Mouse (Mus musculus) bone marrow, adult 2 months (tissue): Measurements from ENCODE around the gene Pipox. TPM values are rescaled to one million over a fixed set of nuclear protein-coding genes. Genes with fewer than 3 reads are reported as not detected.

Source experiments
- H3K27ac ChIP-seq: fragments of 200-500 bp; 2 replicates; pipeline ENCODE4 v1.5.1; 2012; ENCODE audit warnings: low read depth, mild to moderate bottlenecking, control low read depth, inconsistent platforms, low read length; ENCODE audit not compliant: control insufficient read depth, poor library complexity, insufficient read depth
- H3K4me1 ChIP-seq: fragments of 200-500 bp; 2 replicates; pipeline ENCODE4 v1.6.1; 2011; ENCODE audit warnings: low read length; ENCODE audit not compliant: control insufficient read depth, insufficient read depth
- H3K4me3 ChIP-seq: fragments of 200-500 bp; replicated peaks from 2 replicates; pipeline ENCODE3; 2011; ENCODE audit warnings: mild to moderate bottlenecking, low read depth, low read length, control low read depth; ENCODE audit not compliant: control insufficient read depth
- CTCF ChIP-seq: fragments of 200-500 bp; IDR thresholded peaks from 2 replicates; pipeline ENCODE4 v1.5.1; 2011; ENCODE audit warnings: low read length, control low read depth; ENCODE audit not compliant: control insufficient read depth, insufficient read depth
- POLR2A ChIP-seq: fragments of 200-500 bp; IDR thresholded peaks from 2 replicates; pipeline ENCODE4 v1.6.1; 2011; ENCODE audit warnings: low read depth, mild to moderate bottlenecking, control low read depth, low read length, borderline replicate concordance; ENCODE audit not compliant: control insufficient read depth
- WGBS: fragments of 180-500 bp; shearing (Covaris S2); methylation state at CpG from one replicate; pipeline ENCODE4 v1.1.7; 2018; 5-methylcytosine and 5-hydroxymethylcytosine counted together
- polyA plus RNA-seq: library from polyadenylated mRNA; stranded (reverse); fragments of >200 nt; gene quantifications from 2 replicates; pipeline ENCODE4 v1.2.4, GENCODE M21; 2011; ENCODE audit warnings: low replicate concordance; ENCODE audit not compliant: missing spikeins, insufficient read depth, insufficient read length

Pipox gene
- polyA plus RNA-seq, 1 experiment: 3.8 TPM

DNA sequence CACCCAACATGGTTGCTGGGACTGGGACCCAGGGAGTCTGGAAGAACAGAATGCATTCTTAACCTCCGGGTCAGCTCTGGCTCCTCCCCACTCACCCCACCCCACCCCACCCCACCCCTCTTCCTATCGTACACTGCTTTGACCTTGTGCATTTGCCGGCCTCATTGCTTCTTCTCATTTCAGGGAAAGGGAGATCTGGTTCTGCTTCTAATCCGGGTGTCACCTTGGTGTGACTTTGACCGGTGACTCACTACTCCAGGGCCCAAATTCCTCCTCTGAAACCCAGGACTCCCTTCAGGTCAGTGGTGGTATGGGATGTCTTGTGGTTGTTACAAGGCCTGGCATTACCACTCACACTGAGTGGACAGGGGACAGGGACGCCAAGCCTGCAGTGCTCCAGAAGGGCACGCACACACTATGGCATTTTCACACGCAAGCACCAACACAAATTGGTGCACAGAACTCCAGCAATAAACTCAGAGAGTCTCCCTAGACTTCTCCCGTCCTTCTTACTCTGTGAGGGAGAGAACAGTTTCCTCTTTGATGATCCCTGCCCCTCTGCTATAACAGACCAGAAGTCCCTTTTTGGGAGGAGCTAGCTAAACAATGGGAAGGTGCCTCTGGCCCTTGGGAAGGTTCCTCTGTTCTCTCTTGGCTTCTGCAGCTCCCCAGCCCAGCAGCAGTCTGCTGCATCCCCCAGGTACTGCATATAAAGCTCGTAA, 9.2 kb downstream of the Pipox start:
- H3K27ac ChIP-seq: no peak overlapping the region
- WGBS: 68% methylated on average over 10 of the region's 10 CpGs
- TF ChIP-seq POLR2A (no peak), CTCF (no peak)

DNA sequence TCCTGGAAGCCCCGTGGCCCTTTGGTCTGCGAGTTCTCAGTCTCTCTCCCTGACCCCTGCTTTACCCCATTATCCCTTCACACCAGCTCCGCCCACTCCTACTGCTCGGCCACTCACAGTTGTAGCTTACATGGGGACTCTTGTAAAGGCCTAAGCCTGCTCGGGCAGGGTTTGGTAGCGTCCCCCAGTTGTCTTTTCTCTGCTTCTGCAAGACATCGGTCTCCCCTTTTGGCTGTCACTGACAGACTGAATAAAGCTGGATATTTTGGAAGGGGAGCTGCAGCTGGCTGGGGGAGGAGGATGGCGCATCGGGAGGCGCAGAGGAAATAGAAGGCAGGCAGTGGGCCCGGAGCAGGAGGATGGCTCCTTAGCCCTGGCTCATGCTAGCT, 17.1 kb downstream of the Pipox start:
- no peak overlapping the region; the same call in 1 of the 2 replicates for H3K27ac ChIP-seq
- H3K4me3 ChIP-seq: no peak overlapping the region
- H3K4me1 ChIP-seq: no peaks in the 10 kb centered on the region; the same call in 1 of the 2 replicates
- 60% methylated on average over 11 of the region's 11 CpGs for WGBS
- TF ChIP-seq CTCF (no peak), POLR2A (no peak)

More for the DNA sequence above, 9.2 kb downstream of the Pipox start:
- Histone ChIP-seq H3K4me3 (no peak overlapping the region), H3K4me1 (peaks cover 1% of the 10 kb centered on the region)

DNA sequence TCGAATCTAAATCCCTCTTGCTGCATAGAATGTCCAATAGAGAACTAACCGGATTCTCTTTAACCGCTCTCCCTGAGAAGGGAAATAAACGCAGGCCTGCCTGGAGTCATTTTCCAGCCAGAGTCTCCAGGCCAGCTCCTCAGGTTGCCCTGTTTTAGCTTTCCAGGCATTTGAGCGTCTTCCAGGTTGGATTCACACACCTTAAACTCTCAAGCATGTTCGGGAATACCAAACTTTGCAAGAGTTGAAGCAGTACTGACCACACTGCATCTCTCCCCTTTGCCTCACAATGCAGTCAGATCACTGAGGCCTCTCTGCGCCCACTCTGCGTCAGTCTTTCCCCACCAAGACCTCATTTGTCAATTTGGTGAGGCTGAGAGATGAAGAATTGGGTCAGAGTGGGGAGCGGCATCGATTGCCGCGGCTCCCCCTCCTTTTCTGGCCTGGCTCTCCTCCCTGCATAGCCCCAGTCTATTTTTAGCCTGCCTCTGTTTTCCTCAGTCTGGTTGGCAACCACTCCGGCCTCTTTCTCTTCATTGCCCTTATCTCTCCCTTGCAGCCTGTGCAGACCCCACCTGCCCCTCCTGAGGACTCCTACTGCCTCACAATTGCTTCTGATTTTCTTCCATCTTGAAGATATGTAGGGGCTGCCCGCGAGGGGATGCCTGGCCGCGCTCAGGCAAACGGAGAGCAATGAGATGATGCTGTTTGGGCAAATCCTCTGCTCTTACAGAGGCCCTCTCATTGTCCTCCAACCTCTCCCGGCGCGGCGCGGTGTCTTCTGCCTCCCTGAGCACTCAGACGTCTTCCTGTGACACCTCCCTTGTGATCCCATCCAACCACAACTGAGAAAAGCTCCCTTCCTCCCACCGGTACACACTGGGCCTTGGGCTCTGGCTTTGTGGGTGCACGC, 17.8 kb downstream of the Pipox start:
- Histone ChIP-seq H3K4me3 (no peak overlapping the region), H3K27ac (no peak overlapping the region; the same call in 1 of the 2 replicates), H3K4me1 (no peaks in the 10 kb centered on the region; the same call in 1 of the 2 replicates)
- WGBS: 35% methylated on average over 26 of the region's 26 CpGs
- TF ChIP-seq CTCF (no peak), POLR2A (no peak)

GRCm38 (mm10) chr11:77875269-77875668, 18.6 kb downstream of the Pipox start:
- Histone ChIP-seq H3K4me3 (no peak overlapping the region), H3K4me1 (no peaks in the 10 kb centered on the region; the same call in 1 of the 2 replicates), H3K27ac (no peak overlapping the region)
- TF ChIP-seq CTCF (no peak), POLR2A (no peak)
- 73% methylated on average over 5 of the region's 5 CpGs for WGBS

GRCm38 (mm10) chr11:77874685-77875231, 19.1 kb downstream of the Pipox start:
- TF ChIP-seq POLR2A: no peak
- TF ChIP-seq CTCF: no peak
- 76% methylated on average over 6 of the region's 6 CpGs for WGBS
- no peak overlapping the region for H3K27ac ChIP-seq
- no peaks in the 10 kb centered on the region for H3K4me1 ChIP-seq
- H3K4me3 ChIP-seq: no peak overlapping the region

GRCm38 (mm10) chr11:77873116-77873515, 20.8 kb downstream of the Pipox start:
- Histone ChIP-seq H3K4me1 (no peaks in the 10 kb centered on the region), H3K4me3 (no peak overlapping the region), H3K27ac (no peak overlapping the region)
- WGBS: 15% methylated on average over 3 of the region's 3 CpGs
- TF ChIP-seq CTCF (no peak), POLR2A (no peak)

- TF ChIP-seq CTCF: no peak
- TF ChIP-seq POLR2A: no peak
- 32% methylated on average over 7 of the region's 7 CpGs for WGBS
- Histone ChIP-seq H3K4me3 (no peak overlapping the region), H3K27ac (no peak overlapping the region), H3K4me1 (no peaks in the 10 kb centered on the region)
These were observed 21.2 kb downstream of the Pipox start for GRCm38 (mm10) chr11:77872685-77873084.

GRCm38 (mm10) chr11:77872236-77872635, 21.7 kb downstream of the Pipox start:
- TF ChIP-seq POLR2A (no peak), CTCF (no peak)
- WGBS: 40% methylated on average over 11 of the region's 11 CpGs
- no peak overlapping the region for H3K4me3 ChIP-seq
- no peak overlapping the region for H3K27ac ChIP-seq
- H3K4me1 ChIP-seq: no peaks in the 10 kb centered on the region
